Mouse (Mus musculus): ENCODE results near the gene Klb.

DNA sequence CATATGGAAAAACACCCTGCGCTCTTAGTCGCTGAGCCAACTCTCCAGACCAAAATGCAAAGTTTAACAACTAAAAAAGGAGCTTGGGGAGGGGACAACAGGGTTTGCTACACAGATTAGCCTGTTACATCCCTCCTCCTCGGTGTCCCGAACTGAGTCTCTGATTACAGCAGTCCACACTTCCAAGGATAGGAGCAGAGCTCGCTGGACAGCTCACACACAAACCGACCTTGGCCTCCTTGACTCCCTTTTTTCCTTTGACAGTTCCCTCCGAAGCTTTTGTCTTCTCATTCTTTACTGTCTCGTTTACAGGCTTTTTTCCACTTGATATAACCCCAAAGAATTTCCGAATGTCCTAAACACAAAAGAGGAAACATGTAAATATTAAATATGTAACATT is 28.9 kb upstream of the Klb start:
- TF ChIP-seq GATA1 (IDR thresholded peaks at IDR 0.05; ENCODE audit: borderline replicate concordance, low read length) (no peak), FLI1 (IDR thresholded peaks at IDR 0.05; ENCODE audit: low read length) (no peak)
